Mouse (Mus musculus) spleen, postnatal 14 days (tissue): ENCODE results near the gene Utp15.

Source experiments
- DNase-seq, 2 experiments: peaks; one replicate each; pipeline ENCODE4 v3.0.0; 2021 to 2022; ENCODE audit warnings: low spot score in 2 of 2

Utp15 gene

DNA sequence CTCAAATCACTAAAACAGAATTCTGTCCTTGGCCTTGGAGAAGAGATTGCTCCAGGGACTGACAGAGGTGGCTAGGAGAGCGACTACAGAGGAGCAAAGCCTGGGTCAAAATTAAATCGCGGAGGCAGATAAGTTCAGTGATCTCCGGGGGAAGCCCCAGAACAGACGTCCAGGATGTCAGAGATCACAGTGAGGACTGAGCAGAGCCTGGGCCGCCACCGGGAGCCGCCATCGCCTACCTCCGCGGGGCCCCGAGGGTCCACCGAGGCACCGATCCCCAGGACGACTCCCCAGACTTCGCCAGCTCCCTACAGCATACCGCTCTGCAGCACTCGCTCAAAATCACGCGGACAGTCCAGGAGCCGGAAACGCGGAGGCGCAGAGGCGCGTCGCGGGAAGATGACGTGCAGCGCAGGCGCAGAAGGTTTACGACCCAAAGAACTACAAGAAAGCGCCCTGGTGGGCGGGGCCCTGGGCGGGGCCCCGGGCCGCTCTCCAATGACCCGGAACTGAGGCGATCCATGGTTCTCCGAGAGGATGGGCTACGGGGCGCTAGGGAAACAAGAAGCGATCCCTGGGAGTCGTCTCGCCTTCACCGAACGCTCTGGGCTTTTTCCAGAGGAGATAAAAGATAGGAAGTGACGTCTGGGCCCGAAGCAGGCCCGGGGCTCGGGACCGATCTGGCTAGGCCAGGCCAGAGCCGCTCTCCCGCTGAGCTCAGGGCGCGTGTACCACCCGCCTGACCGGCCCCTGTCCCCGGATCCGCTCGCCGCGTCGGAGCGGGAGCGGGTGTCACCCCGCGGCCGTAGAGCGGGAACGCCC lies at the start of gene Utp15, which contains the start of gene Ankra2:
Utp15 (minus strand) TSS at position 406 of the 822 bp plus-strand sequence.
Ankra2 (plus strand) TSS at position 439 of the 822 bp plus-strand sequence.
- peak; percentile 94 to 96 for DNase-seq

DNA sequence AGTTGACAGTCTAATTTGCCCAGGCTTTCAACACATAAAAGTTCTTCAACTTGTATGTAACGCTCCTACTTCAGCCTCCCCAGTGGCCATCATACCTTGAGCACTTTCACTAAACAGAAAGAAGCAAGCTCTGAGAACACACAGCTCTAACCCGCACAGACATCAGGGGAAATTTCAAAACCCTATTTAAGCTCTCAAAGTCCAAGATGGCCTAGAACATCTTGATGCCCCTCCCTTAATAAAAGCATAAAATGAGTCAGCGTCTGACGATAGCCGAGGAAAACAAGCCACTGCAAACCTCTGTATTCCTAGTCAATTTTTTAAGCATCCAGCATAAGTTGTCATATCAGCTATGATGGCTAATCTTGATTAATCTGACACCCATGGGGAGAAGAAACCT lies 48.8 kb upstream of the Utp15 start:
- DNase-seq: no peak

DNA sequence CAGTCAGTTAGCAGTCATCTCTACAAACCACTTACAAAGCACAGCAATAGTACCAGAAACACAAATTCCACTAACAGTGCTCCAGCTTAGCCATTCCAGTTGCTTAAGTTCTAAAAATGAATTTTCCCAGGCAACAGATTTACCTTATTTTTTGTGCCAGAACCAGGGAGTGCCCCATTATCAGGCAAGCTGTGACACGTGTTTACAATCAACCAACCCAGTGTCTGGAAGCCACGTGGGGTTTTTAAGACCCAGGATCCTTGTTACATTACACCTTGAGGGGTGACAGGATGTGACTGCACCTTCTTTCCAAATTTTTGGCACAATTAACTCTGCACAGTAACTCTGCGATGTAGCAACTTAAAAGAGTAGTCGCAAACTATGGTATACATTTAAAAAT lies 45.9 kb upstream of the Utp15 start:
- no peak for DNase-seq

DNA sequence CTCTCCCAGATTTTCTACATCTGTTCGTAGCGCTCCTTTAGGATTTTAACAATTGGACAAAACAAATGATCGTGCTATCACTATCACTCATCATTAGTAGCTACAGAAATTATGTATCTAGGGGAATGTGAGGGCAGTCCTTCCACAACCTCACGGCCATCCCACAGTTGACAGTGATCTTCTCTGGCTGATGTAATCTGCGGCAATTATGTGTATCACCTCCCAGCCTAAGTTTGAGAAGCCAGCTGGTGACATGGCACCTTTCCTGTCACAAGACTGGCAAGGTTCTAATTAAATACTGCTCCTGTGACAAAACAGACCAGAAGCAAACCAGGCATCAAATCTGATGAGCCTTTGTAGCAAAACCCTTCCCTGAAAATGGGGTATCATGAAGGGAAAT lies 45.2 kb upstream of the Utp15 start:
- no peak for DNase-seq

DNA sequence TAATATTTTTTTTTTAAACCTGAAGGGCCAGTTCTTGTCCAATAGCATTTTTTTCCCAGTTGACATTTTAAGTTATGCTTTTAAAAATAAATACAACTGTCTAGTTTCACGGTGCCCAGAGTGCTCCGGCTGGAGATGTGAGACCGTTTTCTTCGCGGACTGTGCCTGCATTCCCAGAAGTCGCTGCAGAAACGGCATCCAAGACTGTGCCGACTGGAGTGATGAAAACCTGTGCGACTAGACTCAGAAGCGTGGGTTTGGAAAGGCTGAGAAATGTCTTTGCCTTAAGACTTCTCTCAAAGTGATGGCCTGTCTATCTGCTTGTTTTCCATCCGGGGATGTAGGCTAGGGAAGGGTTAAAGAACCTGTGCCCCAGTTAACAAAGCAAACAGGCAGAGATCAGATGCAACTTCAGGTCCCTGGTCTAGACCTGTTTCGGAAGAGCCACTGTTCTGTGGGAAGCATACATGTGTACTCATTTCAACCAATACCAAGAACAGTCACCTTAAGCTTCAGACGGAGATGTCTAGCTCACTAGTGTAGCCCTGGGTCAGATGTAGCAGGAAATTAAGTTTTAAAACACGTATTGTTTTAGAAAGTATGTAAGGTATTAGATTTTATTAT lies 44.1 kb upstream of the Utp15 start:
- no peak for DNase-seq

DNA sequence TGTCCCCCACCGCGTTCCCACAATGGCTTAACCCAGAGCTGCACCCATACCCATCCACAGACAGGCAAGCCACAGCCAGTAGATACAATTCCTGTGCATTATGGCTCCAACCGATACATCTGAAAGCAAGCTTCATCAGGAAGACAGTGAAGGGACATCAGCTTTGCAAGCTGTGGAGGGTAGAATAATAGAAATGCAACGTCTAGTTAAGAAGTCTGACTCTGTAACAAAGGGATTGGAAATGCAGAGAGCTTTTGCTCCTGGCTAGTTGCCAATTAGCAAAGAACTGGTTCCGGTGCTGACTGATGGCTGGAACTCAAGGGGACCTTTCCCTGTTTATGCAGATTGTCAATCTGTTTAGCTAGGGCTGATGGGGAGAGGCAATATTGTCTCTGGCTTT lies 43.6 kb upstream of the Utp15 start:
- DNase-seq: no peak

DNA sequence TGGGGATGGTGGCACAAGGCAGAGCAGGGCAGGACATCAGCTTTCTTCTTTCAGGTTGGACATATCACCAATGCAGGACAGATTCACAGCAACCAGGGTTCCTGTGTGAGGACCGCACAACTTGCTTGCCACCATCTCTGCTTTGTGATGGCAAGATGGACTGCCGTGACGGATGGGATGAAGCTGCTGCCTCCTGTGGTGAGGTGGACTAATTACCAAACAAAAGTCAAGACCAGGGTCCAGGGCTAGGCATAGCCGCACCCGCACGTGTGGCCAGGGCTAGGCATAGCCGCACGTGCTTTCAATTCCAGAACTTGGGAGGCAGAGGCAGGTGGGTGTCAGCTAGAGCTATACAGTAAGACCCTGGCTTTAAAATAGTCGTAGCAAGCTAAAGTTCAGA lies 42.4 kb upstream of the Utp15 start:
- no peak for DNase-seq

DNA sequence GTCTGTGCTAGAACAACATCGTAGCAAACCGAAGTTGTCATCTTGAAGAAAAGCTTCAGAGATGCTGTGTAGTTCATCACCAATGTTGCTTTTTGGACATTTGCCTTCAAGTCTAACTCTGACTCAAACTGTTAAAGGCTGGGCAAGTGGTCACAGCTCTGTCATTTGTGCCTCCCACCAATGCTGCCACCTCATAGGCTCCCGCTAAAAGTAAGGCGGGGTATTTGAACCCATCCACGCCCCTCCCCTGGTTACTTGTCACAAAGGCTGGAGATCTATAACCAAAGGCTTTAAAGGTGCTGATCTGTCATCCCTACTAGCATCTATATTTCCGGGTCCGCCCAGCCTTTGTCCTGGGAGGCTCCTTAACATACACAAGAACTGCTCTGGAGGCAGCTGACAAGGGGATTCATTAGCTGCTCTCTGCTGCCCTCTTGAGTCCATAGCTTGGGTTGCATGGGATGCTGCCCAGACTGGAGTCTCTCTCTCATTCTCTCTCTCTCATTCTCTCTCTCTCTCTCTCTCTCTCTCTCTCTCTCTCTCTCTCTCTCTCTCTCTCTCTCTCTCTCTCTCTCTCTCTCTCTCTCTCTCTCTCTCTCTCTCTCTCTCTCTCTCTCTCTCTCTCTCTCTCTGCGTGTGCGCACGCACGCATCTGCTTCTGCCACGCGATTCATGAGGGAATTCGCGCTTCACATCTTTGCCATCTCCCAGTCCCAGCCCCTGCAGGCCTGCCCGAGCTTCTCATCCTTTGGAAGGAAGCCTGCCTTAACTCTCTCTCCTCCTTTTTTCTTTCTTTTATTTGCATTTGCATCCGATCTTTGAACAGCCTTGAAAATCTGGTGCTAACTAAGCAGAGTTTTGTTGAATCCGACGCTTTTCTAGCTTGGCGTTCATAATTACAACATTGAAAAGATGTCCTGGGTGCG lies 36.3 kb upstream of the Utp15 start:
- peak; percentile 23 to 56 for DNase-seq

DNA sequence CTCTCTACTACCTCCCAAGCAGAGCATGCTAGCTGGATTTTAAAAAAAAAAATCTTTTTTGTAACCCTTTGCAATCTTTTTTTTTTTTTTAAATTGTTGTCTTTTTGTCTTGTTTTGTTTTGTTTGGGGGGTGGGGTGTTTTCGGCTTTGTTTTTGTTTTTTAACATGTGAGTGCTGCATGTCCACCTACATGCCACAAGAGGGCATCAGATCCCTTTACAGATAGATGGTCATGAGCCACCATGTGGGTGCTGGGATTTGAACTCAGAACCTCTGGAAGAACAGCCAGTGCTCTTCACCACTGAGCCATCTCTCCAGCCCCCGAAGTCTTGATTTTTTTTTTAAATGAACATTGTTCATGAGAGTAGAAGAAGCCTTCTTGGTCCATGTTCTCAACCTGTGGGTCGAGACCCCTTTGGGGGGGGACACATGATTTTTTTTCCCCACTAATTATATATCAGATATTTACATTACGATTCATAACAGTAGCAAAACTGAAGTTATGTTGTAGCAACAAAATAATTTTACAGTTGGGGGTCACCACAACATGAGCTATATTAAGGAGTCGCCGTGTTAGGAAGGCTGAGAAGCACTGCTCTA lies 35.1 kb upstream of the Utp15 start:
- DNase-seq: no peak

DNA sequence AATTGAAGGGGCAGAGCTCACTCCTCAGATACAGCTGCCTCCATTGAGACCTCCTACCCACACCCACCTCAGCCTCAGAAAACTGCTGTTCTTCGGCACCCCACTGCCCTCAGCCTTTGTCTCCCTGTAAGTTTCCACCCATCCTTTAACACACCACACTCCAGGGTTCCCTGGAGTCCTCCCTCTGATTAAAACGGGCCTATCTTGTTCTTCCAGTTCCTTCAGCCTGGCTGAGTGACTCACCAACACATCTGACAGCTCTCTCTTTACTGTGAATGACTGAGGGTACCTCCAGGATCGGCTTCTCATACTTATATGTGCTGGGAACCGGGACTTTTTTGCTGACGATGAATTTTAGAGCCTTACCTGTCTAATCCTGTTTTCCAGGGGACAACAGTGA lies 33.2 kb upstream of the Utp15 start:
- DNase-seq: no peak

DNA sequence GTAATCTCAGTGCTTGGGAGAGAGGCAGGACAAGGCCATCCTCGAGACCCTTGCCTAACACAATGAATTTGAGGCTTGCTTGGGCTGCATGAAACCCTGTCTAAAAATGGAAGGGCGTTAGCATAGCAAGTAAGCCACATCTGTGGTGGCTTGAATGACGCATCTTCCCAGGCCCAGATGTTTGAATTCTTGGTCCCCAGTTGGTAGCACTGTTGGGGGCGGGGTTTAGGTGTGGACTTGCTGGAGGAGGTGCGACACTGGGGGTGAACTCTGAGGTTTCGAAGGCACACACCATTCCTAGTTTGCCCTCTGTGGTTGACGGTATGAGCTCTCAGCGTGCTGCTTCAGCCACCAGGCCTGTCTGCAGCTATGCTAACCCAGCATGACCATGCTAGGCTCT lies 28.9 kb upstream of the Utp15 start:
- DNase-seq: no peak

DNA sequence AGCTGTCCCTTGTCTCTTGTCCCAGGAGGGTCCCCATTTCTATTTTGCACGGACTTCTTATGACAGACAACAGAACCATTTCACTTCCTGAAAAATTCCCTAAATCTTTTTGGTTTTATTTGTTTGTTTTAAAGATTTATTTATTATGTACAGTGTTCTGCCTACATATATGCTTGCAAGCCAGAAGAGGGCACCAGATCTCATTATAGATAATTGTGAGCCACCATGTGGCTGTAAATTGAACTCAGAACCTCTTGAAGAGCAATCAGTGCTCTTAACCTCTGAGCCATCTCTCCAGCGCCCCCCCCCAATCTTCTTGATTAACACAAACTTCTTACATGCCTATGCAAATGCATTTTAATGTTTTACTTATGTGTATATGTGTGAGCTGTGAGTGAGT lies 27.9 kb upstream of the Utp15 start:
- DNase-seq: no peak

DNA sequence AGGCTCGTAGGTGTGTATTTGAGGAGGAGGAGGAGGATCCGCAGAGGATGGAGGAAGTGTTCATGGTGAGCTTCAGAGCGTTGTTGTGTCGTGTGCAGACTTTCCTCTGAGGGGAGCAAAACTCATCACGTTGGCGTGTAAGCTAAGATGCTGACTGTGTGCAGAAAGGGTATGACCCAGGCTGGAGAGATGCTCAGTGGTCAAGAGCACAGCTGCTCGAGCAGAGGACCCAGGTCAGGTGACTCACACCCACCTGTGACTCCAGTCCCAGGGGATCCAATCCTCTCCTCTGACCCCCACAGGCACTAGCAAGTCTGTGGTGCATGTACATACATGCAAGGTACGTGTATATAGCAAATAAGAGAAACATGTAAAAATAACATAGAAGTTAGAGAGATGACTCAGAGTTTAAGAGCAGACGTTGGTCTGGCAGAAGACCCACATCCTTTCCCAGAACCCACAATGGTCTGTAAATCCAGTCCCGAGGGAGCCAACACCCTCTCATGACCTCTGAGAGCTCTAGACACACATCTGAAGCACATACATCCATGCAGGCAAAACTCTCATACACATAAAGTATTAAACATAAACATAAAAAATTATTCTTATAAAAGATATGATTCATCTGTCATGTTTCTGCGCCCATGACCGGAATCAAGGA lies 18.3 kb upstream of the Utp15 start:
- no peak for DNase-seq

DNA sequence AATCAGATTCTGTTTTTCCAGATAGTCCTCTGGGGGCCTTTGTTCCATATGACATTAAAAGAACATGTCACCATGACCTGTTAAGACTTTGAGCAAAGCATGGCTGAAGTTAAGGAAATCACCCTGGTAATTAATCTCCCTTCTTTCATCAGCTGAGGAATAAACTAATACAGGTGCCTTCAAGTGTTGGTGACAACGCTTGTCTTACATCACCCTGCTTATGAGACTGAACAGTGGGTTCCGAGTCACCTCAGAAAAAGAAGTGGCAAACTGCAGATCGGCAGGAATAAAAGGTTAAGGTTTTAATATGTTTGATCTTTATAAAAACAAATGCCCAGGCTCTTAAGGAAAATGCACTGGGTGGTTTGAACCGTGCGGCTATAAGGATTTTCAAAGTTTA lies 16.8 kb upstream of the Utp15 start, which contains the start of gene Gm21976:
Gm21976 (plus strand) TSS at position 202 of the 400 bp plus-strand sequence.
- DNase-seq: no peak

DNA sequence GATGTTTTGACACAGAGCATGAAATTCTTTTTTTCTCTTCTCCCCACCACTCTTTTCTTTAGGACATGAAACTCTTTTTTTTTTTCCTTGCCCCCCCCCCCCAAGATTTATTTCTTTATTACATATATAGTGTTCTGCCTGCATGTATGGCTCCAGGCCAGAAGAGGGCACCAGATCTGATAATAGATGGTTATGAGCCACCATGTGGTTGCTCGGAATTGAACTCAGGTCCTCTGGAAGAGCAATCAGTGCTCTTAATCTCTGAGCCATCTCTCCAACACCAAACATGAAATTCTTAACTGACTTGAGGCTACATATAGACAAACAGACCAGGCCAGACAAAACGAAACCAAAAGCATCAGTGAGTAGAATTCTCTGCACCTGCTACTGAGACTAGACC lies 14.7 kb upstream of the Utp15 start:
- no peak for DNase-seq

DNA sequence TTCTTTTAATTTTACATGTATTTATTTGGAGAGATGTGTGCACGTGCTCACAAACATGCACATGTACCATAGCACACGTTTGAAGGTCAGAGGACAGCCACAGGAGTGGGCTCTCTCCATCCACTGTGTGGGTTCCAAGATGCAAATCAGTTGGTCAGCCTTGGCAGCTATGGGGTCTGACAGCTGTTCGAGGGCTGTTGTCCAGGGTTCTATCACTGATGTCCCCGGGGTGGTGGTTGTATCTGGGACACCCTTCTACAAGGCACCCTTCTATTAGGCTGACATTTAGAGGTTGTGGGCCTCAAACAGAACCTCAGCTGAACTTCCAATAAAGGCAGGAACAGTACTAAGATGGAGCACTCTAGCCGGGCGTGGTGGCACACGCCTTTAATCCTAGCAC lies 13.4 kb upstream of the Utp15 start:
- DNase-seq: no peak

DNA sequence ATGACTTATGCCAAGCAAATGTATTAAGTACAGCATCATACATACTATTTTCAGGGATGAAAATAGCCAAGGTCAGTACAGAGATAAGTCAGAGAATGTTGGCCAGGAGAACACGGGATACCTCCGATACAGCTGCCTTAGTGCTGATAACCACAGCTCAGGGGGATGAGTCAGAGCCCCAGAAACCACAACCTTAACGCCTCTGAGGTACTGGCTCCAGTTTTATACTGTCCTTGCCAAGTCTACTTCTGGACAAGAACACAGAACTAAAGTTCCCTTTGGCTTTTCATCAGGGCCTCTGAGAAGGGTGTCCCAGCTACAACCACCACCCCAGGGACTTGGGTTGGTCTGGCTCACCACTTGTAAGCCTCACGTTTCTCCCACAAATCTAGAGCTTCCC lies 12.8 kb upstream of the Utp15 start:
- no peak for DNase-seq

DNA sequence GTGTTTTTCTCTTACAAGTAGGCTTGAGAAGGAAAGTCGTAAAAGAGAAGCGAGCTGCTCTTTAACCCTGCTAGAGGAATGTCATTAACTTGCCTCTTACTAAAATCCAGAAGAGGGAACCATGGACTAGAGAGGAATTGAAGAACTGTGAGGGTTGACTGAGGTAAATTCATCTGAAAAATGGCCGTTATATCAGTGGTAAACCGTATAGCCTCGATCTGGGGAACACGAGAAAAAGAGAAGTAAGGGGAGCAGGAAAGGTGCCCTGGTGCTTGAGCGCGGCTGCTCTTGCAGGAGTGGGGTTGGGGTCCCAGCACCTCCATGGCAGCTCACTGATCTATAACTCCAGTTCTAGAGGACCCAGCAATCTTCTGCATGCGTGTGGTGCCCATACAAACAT lies 11.2 kb upstream of the Utp15 start:
- DNase-seq: no peak

DNA sequence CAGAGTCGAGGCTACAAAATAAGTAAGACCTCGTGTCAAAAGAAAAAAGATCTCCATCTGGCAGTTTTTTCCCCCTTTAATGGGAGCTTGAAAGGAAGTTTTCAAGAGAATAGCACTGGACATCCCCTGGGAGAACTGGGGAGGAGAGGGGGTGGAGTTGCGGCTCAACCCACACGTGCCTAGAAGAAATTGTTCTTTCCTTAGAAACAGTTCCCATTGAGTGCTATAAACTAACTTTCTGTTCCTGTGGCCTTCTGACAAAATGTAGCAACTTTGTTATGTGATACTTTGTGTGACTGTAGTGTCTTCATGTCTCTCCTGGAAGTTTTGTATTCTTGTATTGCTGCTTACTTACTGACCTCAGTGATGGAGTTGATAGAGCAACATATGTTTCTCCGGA lies 1.3 kb upstream of the Utp15 start:
- no peak for DNase-seq

DNA sequence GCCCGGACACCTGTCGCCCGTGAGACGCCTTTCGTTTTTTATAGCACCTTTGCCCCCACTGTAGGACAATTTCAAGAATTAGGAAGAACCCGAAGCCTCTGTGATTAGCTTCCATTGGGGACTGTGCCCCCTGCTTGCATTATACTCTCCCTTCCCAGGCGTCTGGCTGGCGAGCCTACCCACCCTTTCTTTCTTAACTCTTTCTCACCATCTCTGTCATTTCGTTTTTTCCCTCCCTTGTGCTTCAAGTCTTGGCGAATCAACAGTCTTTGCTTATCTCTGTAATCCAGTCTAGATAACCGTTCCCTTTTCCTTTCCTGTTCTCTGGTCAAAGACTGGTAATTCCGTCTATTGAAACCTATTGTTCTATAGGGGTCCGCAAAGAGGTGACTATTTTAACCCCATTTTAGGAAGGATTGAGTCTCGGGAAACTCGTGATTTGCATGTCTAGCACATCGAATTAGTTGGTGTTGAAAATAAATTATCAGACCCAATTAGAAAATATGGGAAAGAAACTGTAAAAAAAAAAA lies 682 bp upstream of the Utp15 start:
- DNase-seq: no peak

DNA sequence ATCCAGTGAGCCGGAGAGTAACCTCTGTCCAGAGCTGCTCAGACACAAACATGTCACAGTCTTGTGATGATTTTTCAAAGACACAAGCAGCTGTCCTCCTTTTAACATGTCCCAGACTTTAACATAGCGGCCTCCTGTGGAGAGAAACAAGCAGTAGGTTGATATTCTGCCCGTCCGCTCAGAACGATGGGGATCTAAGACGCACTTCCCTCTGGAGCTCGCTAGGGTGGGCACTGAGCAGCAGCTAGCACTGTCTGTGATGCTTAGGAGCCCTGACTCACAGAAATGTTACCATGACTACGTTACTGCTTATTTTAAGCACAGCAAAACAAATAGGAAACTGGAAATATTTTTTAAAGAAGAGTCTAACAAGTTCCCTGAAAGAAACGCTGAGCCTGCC lies 7.9 kb downstream of the Utp15 start:
- no peak for DNase-seq
